Mouse (Mus musculus): ENCODE measurements around the gene Slc15a5.
"Not testable (repeated sequence)": the region's sequence is repeated elsewhere in the genome, so short reads cannot be mapped to it uniquely, and the experiment has no call there.

Slc15a5 gene

DNA sequence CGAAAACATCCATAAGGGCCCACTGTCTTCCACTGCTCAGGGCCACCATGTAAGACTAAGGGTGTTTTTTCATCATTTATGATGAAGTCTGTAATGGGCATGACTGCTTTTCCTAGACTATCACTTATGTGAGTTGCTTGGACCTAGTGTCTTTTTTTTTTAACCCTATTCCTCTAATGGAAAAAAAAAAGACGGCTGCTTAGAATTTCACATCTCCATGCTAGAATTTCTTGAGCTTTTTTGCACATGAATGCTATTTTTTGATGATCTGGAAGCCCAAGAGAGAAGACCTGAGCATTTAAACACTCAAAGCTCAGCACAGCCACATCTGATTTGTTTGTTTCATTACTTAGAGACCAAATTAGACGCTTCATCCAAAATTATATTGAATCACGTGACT is at the start of gene Slc15a5:
TSS of gene Slc15a5 (minus strand) at position 101 of the 400 bp plus-strand sequence.
- DNase-seq (ENCODE audit: low read depth, low spot score), result no peak

DNA sequence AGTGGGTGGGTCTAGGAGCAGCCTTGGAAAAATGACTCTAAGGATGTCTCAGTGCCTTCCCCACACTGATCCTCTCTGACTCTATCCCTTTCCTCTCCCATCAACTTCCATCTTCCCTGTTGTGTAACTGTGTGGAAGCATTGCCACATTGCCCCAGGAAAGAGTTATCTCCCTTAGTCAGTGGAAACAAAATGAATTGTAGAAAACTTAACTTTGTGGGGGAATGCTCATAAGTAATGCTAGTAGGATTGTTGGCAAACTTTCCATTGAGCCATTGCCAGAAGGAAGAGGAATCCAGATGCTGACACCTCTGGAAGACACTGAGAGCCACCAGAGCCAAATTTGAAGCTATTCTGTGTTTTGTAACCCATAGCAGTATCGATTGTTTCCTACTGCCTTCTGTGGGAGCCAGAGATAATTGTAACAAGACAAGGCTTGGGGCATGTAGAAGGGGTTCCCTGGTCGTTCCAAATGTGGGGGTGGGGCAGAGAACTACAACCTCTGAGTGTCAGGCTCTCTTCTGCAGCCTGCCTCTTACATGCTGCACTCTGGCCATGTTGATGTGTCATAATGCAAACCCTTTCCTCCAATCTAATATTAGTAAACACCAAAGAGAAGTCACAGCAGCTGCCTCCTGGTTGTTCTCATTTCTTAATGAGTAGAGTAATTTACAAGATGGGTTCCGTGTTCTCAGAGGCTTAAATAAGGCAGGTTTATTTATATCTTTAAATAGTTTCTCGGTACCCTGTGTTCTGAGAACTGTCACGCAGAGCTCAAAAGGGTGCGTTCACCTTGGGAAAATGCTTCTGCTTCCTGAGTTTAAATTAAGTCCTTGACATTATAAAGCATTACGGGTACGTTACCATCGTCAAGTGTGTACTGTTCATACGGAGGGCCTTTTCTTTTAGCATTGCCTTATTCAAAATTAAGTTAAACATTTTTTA is 48.9 kb upstream of the Slc15a5 start:
- no peak for DNase-seq (ENCODE audit: low read depth, low spot score)

DNA sequence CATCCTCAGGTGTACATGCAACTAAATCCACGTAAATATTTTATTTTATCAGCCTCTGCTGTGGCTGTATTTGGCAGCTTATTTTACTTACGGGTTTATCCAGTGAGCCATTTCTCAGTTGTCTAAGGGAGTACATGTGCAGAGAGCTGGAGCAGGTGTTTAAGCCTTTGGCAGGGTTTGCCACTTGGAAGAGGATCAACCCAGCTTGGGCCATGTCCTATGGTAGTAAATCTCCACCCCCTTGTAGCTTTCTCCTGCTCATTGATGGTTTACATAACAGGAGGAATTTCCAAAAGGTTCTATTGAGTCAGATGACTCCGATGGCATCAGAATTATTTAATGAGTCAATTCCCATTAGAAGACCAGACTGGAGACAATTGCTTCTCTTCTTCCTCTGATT is 37.8 kb upstream of the Slc15a5 start:
- DNase-seq (ENCODE audit: low read depth, low spot score), result no peak

DNA sequence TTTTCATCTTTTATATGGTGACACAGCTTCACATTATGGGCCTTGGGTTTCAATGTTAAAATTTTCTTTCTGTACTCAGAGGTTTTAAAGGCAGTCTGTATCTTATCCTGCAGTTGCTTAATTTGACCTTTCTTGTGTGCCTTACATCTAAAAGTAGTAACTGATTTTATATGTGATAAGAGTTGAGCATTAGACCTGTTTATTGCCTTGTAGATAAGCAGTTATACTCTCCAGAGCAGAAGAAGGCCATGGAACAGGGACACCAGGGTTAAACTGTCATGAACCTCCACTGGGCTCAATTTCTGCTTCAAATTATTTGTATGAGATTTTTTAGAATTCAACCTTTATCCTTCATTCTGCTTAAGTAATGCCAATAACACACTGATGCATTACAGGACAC is 24.8 kb upstream of the Slc15a5 start:
- no peak for DNase-seq (ENCODE audit: low read depth, low spot score)

DNA sequence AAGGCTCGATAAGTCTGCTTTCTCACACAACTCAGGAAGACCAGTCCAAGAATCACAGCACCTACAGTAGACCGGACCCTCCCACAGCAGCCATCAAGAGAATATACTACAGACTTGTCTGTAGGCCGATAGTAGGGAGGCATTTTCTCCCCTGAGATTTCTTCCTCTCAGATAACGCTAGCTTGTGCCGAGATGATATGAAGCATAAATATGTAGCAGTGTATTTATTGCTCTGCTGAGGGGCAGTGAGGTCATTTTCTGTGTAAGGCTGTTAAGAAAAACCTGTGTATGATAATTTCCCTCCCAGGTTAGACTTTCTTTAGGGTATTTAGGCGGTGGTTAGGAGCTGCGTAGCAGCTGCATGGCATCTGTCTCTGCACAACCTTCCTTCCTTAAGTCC is 23.2 kb upstream of the Slc15a5 start:
- DNase-seq (ENCODE audit: low read depth, low spot score), result no peak

DNA sequence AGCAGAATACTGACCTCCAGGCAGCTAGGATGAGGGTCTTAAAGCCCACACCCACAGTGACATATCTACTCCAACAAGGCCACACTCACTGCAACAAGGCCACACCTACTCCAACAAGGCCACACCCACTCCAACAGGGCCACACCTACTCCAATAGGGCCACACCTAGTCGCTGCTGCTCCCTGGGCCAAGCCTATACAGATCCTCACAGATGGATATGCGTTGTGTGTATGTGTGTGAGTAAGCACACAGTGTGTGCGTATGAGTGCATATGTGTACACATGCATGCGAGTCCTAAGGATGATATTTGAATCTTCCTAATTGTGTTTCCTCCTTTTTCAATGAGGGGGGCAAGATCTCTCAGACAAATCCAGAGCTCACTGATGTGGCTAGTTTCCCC is 22.1 kb upstream of the Slc15a5 start:
- no peak for DNase-seq (ENCODE audit: low read depth, low spot score)

DNA sequence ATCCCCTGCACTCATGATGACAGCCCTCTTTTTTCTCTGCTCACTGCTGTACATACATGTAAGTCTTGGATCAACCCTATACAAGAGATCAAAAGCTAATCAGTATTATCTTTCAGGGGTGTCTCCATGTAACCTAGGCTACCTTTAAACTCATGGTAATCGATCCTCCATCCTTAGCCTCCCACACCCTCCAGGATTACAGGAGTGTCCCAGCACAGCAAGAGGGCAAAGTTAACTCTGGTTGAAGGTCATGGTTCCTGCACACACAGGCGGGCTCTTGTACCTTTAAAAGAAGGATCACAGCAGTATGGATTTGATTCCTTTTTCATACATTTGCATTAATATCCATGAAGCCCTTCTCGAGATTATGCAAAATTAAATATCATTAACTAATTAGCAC is 19.9 kb upstream of the Slc15a5 start:
- no peak for DNase-seq (ENCODE audit: low read depth, low spot score)

DNA sequence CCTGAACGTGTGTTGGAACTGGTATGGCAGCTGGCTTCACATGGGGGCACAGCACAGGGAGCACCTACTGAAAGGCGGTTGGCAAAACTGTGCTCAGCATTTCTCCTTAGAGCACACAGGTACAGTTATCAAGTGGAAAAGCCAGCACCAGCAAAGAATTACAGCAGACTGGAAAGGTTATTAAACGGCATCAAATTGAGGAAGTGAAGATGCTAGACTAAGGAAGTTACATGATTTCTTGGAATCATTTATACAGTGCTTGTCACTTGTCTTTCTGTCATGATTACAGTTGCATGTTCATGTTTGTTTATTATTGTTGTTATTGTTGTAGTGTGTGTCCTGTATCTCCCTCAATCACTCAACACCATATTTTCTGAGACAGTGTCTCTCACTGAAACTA is 15.3 kb upstream of the Slc15a5 start:
- DNase-seq (ENCODE audit: low read depth, low spot score), result no peak

DNA sequence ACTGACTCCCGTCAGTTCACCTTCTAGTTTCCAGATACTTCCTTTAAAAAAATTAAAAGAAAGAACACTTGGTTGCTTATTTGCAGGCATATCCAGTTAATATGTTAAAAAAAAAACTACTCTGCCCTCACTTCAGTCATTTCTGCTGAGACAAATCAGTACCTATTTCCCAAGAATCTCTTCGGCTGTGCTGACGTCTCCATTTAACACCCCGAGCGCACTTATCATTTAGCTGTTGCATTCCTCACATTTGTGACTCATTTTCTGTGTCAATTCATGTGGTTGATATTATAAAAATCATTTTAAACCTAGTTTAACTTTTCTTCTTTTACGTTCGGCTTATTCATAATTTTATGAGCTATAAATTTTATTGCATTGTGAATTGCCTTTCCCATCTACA is 12.7 kb upstream of the Slc15a5 start:
- DNase-seq (ENCODE audit: low read depth, low spot score), result no peak

DNA sequence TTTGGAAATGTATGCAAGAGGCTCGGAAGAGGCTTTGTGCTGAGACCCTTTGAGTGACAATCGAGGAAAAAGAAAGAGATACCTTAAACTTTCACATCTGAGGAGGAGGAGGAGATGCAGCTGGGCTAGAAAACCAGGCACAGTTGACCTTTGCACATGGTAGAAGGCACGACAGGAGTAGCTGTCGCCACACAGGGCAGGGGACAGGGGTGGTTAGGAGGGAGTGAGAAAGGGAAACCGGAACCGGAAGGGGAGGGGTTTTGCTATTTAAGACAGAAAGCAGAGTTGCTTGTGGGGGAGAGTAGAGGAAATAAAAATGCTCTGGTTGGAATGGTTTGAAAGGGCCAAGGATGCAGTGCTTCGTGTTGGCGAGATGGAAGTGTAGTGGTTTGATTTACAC is 9.4 kb upstream of the Slc15a5 start:
- DNase-seq (ENCODE audit: low read depth, low spot score), result no peak

DNA sequence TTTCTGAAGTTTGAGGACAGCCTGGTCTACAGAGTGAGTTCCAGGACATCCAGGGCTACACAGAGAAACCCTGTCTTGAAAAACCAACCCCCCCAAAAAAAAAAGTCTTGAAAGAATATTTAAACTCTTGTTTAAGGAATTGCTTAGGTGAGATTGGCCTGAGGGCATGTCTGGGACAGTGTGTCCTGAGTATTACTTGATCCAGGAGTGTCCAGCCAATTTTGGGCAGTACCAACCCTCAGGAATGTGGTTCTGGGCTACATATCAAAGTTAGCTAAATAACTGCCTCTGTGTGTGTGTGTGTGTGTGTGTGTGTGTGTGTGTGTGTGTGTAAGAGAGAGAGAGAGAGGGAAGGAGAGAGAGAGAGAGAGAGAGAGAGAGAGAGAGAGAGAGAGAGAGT is 6.7 kb upstream of the Slc15a5 start:
- DNase-seq (ENCODE audit: low read depth, low spot score), result not testable (repeated sequence)

DNA sequence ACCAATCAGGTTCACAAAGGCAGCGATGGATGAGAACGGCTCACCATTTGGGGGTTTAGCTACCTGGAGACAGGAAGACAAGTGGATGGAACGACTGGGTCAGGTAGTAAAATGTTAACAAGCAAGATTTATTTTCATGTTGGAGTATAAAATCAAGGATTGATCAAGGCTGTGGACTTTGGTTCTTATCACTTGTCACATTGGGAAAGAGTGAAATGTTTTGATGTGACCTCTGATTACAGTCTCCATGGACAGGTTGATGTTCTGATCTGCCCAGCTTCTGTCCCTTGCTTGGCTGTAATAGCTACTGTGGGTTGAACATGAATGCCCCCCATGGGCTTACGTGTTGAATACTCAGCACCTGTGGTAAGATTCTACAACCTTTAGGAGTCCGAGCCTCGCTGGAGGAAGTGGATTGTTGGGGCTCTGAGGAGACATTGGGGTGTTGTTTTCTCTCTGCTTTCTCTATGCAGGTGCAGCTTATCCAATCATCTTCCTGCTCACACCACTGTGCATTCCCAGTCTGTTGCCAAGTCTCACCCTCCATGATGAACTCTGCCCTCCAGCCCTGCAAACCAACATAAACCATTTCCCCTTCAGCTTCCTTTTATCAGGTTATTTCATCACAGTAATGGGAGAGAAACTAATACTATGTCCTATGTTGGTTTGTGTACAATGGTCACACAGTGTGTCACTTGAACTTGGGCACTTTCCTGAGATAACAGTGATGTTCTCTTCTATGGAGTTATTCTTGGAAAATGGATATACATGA is 1.2 kb upstream of the Slc15a5 start:
- DNase-seq (ENCODE audit: low read depth, low spot score), result no peak

DNA sequence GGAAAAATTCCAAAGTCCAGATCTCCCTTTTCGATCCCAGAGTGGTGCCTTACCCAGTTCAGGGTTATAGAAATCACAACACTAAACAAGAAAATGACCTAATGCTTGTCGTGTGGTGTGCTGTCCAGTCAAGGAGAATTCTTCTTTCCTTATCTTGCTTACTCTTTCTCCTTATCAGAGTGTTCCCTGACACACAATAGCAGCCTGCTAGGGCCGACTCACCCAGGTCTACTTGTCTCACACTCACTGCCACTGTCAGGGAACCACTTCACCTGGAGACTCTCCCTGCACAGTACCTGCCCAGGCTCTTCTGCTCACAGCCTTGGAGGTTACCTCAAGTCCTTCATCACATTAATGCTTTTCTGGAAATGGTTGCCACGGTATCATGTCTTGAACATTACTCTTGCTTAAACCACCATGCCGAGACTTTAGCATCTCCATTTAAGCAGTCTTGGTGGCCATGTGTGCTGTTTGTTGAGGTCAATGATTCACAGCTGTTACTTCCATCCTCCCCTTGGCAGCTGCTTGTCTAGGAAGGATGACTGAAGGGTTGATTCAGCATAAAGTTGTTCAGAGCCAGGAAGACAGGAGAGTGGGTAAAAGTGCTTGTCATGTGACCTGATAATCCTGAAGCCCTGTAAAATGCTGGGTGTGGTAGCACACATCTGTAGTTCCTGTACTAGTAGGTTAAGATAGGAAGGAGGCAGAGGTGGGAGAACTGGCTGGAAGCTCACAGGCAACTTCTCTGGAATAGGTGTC is 1.9 kb downstream of the Slc15a5 start:
- no peak for DNase-seq (ENCODE audit: low read depth, low spot score)

DNA sequence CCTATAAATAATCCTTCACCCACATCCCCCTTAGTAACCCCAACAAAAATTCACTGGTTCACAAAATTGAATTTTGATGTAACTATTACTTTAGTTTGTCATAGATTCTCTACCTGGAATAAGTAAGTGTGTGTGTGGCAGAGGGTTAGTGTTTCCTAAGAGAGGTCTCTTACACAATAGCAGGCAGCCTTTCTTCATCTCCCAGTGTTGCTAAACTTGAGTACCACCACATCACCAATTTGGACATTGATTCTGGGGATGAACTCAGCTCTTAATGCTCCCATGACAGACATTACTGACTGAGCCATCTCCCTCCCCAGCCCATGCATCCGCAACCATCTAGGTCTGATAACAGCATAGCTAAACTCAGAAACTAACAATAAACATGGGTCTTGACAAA is 4.0 kb downstream of the Slc15a5 start:
- no peak for DNase-seq (ENCODE audit: low read depth, low spot score)

DNA sequence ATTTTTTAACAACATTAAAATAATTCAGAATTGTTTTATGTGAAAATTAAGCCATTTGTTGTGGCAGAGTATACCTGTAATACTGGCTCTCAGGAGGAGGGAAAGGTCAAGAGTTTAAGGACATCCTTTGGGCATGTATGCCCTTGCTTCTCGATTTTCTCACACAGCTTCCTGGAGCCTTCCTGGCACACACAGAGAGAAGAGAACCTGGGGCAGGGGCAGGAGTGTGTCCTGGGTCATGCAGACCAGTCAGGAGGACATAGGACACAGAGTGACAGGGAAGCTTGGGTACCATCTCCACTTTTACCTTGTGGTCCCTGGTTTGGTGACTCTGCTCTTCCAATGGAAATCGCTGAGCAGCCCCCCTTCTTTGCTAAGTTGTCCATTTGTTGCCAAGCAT is 6.2 kb downstream of the Slc15a5 start:
- no peak for DNase-seq (ENCODE audit: low read depth, low spot score)

DNA sequence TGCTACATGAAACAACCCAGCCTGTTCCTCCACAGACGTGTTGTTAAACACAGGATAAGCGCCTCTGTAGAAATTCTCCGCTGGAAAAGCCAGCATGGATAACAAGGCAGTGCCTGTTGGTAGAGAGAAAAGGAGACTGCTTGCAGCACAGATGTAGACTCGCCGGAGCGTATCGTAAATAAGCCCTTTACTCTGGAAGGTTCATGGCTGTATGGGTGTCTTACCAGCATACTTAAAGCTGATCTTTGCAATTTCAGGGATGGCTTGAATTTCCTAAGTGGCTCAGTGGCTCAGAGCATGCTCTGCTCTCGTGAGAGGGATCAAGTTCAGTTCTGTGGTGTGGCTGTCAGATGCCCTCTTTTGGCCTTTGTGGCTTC is 6.8 kb downstream of the Slc15a5 start:
- no peak for DNase-seq (ENCODE audit: low read depth, low spot score)

DNA sequence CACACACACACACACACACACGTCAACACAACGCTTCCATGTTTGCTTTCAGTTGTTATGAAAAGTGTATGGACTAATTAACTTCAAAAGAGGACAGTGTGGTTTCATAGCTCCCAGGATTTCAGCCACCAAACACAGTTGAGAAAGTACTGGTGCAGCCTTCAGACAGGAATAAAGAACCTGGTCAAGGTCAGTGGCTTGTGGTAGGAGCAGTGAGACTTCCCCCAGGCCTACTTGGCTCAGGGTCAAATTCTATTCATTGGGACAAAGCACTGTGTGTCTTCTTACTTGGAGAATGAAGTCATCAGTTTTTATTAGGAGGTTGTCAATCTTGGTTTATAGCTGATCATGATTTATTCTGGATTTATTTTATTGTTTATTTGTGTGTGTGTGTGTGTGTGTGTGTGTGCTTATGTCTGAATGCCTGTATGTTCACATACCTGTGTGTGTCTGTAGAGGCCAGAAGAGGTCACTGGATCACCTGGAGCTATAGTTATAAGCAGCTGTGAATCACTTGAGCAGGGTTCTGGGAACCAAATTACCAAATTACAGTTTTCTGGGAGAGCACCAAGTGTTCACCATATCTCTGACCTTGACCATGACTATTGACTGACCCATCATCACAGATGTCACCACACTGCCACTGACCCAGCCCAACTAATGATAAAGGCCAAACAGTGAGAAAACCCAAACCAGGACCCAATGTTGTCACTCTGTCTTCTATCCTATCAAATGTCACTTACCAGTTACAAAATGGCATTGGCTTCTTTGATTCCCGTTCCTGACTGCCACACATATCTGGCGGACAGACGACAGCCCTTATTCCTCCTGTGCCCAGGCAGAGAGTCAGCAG is 7.4 kb downstream of the Slc15a5 start:
- no peak for DNase-seq (ENCODE audit: low read depth, low spot score)

DNA sequence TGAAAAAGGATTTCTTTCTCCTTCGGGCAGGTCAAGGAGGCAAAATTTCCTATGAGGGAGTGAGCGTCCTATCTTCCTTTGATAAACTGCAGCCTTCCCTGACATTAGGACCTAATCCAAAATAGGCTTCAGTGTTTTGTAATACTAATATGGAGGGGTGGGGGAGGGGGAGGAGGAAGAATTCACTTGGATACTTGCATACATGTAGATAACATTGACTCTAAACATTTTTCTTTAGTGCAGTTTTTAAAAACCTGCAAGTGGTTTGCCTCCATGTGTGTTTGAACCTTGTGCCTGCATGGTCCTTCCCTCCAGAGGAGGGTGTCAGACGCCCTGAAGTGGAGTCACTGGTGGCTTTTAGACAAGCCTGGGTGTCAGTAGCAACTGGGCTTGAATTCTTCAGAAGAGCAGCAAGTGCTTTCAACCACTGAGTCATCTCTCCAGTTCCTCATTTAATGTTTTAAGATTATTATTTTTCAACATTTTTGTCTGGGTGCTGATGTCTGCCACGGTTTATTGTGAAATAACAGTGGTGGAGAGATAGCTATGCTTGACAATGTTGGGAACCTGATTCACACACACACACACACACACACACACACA is 8.1 kb downstream of the Slc15a5 start:
- no peak for DNase-seq (ENCODE audit: low read depth, low spot score)

DNA sequence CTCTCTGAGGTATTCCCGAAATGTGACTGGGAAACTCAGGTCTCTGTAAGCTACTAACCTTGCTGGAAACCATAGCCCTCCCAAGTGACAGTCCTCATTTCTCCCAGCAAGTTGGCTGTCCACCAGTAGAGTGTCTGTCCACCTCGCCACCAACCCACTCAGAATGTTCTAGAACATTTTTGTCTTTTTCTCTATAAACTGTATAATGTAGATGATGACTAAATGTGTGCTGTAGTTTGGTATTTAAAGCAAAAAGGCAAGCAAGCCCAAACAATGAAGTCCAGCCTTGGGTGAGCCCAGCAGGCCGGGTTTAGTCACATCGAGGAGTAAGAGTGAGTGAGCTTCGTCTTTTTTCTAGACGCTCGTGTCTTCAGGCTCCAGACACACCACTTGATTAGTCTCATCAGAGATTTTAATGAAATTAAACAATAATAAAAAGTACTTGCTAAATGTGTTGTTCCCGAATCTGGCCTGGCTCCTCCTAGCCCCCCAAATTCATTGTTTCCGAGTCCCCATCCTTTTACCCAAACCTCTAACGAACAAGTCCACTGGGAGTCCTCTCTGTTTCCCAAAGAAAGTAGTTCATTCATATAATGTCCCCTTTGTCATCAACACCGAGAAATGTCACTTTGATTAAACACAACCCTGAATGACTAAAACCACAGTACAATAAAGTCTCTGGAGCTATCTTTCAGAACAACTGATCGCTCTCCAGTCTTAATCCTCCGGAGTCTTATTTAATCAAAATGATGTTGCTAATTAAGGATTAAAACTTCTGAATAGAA is 8.8 kb downstream of the Slc15a5 start:
- DNase-seq (ENCODE audit: low read depth, low spot score), result no peak

DNA sequence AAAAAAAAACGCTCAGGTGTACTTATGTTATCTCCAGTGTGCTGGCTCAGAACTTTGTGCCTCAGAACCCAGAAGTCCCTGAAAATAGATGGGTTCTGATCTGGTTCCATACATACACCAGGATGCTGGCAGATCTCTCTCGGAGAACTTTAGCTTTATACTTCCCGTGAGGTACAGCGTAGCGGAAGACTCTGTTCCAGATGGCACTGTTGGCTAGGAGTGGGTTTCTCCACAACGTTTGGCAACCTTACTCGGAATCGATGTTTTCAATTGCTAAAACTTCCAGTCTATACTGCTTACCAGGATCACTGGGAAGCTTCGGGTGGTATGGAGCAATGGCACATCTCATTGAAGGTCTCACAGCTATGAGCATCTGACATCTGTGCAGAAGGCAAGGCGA is 9.8 kb downstream of the Slc15a5 start:
- DNase-seq (ENCODE audit: low read depth, low spot score), result no peak
